Mouse (Mus musculus) forelimb bud, embryonic 11.5 days (tissue): ENCODE measurements at regions not wholly inside any gene's neighbourhood (a gene's known extent, or its start where the extent isn't known, plus 50 kb on each side); places are given as distances from the start of the nearest gene placed in this dataset.

Experiments used
- DNase-seq: peaks from one replicate; pipeline ENCODE4 v3.0.0-alpha.2; 2012; ENCODE audit warnings: low read depth, low spot score

- no peak for DNase-seq
These were observed 408.7 kb upstream of the Cnksr2 start for GRCm38 (mm10) chrX:158451792-158452191.

GRCm38 (mm10) chrX:158423554-158424258 is 380.6 kb upstream of the Cnksr2 start:
- peak; percentile 30 for DNase-seq

GRCm38 (mm10) chrX:158394184-158394894 is 351.2 kb upstream of the Cnksr2 start:
- no peak for DNase-seq

GRCm38 (mm10) chrX:158375791-158376190 is 332.7 kb upstream of the Cnksr2 start:
- no peak for DNase-seq

GRCm38 (mm10) chrX:158373219-158373618 is 330.1 kb upstream of the Cnksr2 start:
- DNase-seq, result no peak
